Mouse (Mus musculus): ENCODE measurements at regions not wholly inside any gene's neighbourhood (a gene's known extent, or its start where the extent isn't known, plus 50 kb on each side); places are given as distances from the start of the nearest gene placed in this dataset.
A peak's percentile ranks its signal among the peaks of the same experiment; 100 is the strongest.

- TF ChIP-seq GATA1 (IDR thresholded peaks at IDR 0.05; ENCODE audit: low read length): no peak
Measured at GRCm38 (mm10) chr6:31106856-31107359, 148.0 kb upstream of the Klf14 start.

DNA sequence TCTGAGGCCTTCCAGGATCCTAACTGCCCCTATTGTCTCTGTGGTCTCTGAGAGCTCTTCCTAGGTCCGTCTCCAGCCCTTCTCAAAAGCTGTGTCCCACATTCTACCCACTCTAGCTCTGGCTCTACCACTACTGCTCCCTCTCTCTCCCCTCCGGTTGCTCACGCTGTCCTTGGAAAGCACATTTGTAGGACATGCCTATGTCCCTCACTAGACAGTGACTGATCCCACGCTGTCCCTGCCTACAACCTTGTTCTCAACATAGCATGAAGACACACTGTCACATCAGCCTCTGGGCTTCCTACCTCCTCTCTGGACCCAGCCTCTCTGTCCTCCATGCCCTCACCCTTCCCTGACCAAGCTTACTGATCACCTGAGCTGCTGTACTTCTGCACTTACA, 148.5 kb upstream of the Klf14 start:
- no peak for TF ChIP-seq GATA1 (IDR thresholded peaks at IDR 0.05; ENCODE audit: low read length)

GRCm38 (mm10) chr6:31107916-31108685, 149.2 kb upstream of the Klf14 start:
- TF ChIP-seq GATA1 (IDR thresholded peaks at IDR 0.05; ENCODE audit: low read length): peak; percentile 28

DNA sequence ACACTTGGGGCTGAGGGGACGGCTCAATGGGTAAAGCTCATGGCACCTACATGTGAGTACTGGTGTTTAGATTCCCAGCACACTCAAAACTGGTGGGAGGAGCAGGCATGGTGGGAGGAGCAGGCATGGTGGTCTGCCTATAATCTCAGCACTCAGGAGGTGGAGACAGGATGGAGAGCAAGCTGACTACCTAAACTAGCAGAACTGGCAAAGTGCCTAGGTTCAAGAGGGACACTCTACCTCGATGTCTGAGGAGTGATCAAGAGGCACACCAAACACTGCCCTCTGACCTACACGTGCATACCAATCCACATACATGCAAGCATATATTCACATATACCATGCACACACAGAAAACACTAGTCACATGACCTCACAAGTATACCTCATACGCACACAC, 150.7 kb upstream of the Klf14 start:
- TF ChIP-seq GATA1 (IDR thresholded peaks at IDR 0.05; ENCODE audit: low read length): no peak

DNA sequence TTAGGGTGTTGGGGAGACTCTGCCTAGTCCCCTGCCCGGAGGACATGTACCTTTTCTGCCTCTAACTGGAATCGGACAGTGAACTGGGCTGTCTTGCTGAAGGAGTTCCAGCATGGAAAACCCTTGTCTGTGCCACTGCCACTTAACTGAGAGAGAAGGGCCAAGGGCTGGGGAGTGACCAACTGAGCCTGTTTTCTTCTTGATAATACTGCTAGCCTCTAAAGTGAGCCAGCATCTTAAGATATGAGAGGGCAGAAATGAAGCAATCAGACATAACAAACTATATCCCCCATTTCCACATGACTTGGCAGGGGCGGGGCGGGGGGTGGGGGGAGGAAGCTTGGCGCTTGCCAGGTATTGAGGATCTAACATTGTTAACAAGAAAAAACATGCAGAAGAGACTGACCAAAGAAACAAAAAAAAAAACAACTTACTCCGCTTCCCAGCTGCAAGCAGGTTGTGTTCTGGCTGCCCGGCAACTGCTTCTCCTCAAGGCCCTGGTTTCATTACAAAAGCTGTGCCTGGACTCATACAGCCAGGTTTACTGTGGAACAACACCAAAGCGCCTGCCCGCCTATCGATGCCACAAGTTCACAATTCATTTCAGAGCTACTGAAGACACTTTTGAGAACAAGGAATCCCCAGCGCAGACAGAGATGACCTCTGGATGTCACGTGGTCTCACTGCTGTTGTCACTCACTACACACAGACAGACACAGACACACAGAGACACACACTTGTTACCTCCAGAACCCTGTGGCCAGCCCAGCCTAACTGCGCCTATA, 153.6 kb upstream of the Klf14 start:
- TF ChIP-seq GATA1 (IDR thresholded peaks at IDR 0.05; ENCODE audit: low read length): no peak

DNA sequence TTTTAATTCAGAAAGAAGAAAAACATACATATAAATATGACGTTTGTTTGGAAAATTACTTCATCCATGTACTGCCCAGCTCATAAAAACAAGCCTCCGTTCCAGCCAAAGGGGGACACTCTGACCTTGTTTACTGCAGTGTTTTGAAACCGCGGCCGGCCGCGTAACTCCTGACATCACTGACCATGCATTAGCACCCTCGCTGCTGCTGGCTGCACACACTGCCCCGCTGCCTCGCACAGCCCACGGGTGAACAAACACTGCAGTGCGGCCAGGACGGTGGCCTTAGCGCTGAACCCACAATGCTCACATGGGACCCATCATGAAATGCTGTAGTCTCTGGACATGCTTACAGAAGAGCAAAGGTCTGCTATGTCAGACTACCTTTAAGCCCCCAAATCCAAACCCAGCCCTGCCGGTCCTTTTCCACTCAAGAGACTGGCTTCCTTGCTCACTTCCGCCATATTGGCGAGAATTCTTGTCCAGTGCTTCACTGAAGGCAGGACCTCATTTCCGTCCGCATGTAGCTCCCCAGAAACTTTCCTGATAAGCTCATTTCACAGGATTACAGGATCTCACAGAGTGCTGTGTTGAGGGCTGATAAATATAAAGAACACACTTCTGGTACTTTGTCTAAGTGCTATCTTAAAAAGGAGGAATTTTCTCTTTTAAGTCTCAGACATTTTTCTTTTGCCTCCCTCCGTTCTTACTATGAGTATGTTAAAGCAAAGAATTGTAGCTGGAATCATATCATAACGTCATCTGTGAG, 154.9 kb upstream of the Klf14 start:
- TF ChIP-seq GATA1 (IDR thresholded peaks at IDR 0.05; ENCODE audit: low read length): no peak

DNA sequence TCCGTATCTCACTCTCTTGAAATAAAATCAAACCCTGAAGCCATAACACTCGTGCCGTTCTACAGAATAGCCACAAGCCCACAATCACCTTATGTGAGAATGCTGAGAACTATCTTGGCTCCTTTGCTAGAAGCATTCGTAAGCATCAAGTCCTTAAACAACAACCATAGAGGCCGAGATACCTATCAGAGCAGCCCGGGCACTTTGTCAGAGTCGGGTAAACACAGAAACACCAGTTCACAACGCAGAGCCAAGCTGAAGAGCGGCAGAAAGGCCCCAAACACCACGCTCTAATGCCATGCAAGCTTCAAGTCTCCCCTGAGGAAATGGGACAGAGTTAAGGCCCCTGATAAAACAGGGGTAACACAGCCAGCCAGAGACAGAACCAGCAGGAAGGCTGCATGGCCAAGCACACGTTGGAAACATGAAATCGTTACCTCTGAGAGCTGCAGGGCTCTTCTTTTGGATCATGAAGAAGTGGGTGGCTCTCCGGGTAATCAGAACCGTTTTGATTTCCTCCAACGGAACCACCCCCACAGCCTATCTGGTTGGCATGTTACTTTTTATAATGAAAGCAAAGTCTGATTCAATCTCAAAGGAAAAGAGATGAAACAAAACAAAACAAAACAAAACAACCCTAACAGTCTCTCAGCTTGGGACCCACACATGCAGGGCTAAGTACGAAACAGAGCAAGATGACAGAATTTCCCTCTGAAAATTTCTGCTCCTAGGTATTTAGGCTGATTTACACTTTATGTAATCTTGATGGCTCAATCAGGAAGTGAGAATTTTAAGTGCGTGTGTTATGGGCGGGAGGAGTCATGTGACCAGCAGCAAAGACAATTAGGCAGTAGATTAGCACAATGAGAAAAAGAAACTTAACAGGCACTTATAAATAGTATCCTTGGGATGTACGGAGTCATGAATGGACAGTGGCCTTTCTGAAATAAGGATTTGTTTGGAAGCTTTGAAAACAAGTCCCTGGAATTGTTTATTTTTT, 155.8 kb upstream of the Klf14 start:
- no peak for TF ChIP-seq GATA1 (IDR thresholded peaks at IDR 0.05; ENCODE audit: low read length)

- TF ChIP-seq GATA1 (IDR thresholded peaks at IDR 0.05; ENCODE audit: low read length): no peak
Measured at GRCm38 (mm10) chr6:31115566-31115965, 156.7 kb upstream of the Klf14 start.

DNA sequence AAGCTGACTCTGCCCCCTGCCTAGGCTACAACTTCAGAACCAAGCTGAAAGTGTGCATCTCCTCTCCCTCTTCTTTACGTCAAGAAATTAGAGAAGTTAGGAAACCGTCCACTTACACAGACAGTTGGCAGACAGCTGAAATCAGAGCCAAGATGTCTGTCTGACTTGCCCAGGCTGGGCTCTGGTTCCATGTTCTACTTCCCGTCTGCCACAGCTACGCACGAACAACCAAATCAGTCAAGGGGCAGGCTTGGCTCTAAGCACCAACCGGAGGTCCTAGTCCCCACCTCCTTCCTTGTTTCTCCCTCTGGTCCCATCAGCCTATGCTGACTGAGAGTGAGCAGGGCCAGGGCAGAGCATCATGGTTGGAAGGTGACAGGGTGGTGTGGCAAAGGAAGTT, 157.5 kb upstream of the Klf14 start:
- no peak for TF ChIP-seq GATA1 (IDR thresholded peaks at IDR 0.05; ENCODE audit: low read length)

DNA sequence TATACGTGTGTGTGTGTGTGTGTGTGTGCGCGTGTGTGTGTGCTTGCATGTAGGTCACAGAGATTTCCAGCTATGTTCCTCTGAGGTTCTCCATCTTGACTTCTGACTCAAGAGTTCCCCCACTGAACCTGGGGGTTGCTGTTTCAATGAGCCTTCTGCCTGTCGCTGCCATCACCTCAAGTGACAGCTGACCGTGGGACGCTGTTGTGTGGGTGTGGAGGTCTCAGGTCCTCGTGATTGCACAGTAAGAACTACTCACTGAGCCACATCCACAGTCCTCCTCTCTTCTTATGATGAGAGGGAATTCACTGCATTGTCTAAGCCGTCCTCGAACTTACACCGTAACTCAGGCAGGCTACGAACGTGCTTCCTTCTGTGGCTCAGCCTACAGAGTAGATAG, 158.8 kb upstream of the Klf14 start:
- TF ChIP-seq GATA1 (IDR thresholded peaks at IDR 0.05; ENCODE audit: low read length): no peak

DNA sequence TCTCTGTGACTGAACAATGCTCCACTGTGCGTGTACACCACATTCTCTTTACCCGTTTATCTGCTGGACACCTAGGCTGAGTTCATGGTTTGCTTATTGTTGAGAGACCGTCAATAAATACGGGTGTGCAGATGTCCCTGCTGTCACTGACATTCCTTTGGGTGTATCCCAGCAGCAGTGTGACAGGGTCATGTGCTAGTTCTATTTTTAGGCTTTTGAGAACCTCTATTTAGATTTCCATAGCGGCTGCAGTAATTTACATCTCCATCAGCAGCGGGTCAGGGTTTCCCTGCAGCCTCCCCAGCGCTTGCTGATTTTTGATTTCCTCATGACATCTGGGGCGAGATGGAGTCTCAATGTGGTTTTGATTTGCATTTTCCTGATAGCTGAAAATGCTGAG, 162.1 kb upstream of the Klf14 start:
- no peak for TF ChIP-seq GATA1 (IDR thresholded peaks at IDR 0.05; ENCODE audit: low read length)

- no peak for TF ChIP-seq GATA1 (IDR thresholded peaks at IDR 0.05; ENCODE audit: low read length)
Measured at GRCm38 (mm10) chr6:31122895-31123294, 164.0 kb upstream of the Klf14 start.

- TF ChIP-seq GATA1 (IDR thresholded peaks at IDR 0.05; ENCODE audit: low read length): no peak
Measured at GRCm38 (mm10) chr6:31123342-31123990, 164.6 kb upstream of the Klf14 start.

GRCm38 (mm10) chr6:31124076-31124475, 165.2 kb upstream of the Klf14 start:
- TF ChIP-seq GATA1 (IDR thresholded peaks at IDR 0.05; ENCODE audit: low read length): no peak
